Mouse (Mus musculus) thymus, postnatal 25 days (tissue): ENCODE measurements around the gene Eif3l.
A peak's percentile ranks its signal among the peaks of the same experiment; 100 is the strongest.

Experiments used
- DNase-seq: peaks from one replicate; pipeline ENCODE4 v3.0.0; 2022

The Eif3l gene

DNA sequence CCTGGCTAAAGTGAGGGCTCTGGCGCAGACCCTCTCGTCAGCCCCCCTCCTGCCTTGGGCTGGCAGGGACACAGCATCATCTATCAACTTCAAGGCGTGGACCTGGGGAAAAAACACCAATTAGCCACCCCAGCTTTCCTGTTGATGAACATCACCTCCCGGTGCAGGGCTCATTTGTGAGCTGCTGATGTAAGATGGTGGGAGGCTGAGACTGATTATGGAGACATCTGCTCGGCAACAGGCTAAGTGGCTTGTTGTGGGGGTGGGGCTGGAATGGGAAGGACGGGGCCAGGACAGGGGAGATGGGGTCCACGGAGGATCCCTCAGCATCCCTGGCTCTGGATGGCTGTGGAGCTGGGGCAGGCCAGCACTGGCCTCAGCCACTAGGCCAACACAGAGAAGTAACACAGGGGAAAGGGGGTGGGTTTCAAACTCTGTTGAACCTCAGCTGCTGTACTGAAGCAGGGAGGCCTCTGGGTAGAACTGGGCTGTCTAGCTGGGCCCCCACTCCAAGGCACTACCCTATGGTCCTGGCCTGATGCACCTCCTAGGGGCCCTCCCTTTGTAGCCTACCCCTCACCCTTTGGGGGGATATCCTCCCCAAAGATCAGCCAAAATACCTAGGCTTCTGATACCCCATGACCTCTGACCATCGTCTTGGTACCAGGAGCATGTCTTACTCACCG lies 24.7 kb upstream of the Eif3l start:
- no peak for DNase-seq

DNA sequence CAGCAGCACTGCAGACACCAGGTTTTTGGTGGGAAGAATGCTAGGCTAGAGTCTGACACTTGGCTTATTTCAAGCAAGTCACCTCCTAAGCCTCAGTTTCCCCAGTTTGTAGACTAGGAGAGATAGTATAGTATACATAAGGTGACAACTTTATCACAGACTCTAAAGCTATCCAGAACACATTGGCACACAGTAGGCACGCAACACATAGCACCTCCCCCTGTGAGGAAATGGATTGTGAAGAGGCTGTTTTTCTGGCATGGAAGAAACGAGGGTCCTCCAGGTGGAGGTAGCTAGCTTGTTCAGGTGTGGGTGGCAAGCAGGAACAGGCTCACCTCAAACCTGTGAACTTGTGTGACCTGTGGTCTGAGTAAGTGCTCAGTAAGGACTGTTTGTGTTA lies 24.0 kb upstream of the Eif3l start:
- no peak for DNase-seq

DNA sequence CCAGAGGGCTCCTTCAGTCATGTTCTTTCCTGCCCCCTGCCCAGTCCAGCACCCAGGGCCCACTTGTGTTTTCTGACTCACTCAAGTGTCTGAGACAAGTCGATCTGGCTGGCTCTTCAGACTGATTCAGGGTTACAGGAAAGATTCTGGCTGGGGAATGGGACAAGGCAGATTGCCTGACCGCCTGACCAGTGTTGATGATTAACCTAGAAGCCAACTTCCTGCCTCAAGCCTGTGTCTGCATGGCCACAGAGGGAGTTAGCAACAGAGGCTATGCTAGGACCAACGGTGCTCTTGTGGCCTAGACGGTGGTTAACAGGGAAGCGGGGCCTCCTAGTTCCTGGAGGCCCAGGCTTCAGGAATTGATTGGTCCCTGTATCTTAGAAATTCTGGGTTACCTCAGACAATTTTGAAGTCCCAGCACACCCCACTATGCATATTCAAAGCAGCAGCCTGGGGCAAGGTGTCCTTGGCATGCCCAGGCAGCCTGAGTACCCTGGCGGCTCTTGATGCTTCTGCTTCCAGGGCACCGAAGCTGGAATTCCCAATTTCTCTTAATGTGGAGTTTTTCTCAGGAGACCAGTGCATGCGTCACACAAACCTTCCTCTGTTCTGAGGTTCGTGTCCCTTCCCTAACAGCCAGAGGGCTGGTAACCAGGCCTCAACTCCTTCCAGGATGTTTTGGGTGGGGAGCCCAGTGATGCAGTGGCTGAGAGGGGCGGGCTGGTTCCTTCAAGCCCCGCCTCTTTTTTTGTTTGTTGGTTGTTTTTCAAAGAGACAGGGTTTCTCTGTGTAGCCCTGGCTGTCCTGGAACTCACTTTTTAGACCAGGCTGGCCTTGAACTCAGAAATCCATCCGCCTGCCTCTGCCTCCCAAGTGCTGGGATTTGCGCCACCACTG lies 23.3 kb upstream of the Eif3l start:
- no peak for DNase-seq

DNA sequence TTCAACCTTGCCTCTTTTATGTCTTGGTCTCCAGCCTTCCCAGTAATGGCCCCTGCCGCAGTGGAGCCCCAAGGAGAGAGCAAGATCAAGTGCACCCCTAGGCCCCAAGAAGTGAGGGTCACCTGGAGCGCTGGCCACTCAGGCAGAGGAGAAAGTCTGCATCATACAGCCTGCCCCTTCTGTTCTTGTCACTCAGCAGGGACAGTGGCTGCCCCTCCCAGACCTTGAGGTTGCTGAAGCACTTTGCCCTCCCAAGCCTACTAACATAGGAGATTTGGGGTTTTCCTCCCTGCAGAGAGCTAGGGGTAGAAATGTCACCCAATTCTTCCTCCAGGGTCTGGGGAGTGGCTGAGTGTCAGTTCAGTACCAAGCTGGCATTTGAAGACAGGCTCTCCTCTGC lies 22.6 kb upstream of the Eif3l start:
- no peak for DNase-seq

DNA sequence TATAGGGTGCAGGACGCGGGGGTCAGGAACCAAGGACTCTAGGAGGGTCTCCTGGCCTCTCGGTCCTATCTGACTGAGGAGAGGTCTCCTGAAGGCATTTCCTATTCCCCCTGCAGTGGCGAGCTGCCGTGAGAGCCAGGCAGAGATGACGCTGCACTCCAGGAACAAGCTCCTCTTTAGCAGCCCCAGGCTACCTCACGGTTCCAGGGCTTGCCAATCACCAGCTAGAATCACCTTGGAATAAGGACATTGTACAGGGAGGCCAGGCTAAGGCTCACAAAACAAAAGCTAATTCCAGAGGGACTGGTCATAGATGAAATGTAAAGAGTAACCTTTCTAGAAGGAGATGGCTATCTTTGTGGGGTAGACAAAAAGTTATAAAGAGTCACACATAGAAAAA lies 18.4 kb upstream of the Eif3l start:
- DNase-seq = no peak

DNA sequence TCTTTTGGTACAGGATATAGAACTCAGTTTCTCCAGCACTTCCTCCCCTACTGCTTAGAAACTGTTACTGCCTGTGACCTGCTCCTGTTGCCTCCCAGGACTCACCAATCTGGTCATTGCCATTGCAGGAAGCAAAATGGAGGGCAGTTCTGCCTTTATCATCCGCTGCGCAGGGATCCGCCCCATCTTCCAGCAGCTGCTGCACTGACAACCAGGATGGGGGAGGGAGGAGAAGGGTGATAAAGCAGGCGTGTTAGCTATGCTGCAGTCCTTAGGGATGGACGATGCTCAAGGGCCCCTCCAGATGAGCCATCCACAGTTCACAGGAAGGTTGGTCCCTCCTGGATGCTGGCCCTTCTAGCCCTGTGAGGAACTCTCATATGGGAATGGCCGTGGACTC lies 17.1 kb upstream of the Eif3l start:
- no peak for DNase-seq

DNA sequence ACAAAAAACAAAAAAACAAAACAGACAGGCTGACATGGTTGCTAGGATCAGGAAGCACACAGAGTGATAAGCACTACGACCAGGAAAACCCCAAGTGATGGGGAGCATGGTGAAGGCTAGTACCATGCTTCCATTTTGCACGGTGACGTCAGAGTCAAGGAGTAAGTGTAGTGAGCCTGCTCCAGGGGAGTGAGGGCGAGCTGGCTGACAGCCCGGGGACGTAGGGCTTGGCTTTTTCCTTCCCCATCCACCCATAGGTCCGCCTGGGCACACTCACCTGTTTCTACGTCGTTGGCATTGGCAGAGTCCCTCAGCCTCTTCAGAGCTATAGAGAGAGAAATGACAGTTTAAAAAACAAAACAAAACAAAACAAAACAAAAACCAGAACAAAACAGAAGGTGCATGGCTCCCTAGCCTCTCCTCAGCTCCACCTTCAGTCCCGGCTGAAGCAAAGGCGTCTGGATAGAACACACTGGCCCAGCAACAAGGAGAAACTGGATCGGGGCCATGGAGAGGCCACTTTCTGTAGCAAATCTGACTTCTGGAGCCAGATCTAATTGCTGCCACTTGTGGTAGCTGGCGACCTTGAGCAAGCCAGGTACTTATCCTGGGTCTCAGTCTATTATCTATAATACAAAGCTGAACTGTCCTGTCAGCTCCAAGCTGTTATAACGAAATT lies 14.0 kb upstream of the Eif3l start:
- no peak for DNase-seq

DNA sequence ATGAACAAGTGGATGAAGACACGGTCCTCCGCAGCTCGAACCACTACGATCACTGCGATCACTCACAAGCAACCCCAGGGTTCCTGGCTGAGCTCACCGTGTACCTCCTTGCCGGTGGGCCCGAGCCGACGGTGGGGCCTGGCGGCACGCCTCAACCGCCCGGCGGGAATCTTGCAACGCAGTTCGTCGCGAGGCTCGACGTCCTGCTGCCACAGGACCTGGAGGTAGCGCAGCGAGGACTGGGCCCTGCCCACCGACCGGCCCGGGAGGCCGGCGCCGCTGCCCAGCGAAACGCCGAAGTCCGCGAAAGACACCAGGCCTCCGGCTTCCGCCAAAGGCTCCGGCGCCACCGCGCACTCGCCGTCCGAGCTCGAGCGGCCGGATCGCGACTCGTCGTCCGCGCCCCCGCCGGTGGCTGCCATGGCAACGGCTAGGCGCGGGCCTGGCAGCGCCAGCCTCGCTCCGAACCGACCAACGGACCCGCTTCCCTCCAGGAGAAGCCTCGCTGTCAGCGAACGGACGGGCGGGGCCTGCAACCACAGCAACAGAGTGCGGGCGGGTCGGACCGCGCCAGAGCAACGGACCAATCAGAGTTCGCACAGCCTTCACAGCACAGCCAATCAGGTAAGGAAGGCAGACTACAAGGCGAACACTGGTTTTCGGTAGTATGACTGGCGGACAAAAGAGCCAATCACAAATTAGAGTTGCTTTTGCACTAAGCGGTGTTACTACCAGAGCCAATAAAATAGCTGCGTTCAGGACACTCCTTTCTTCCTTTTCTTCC lies 12.4 kb upstream of the Eif3l start, which contains the start of gene Ankrd54:
Ankrd54 (minus strand) TSS at position 518 of the 784 bp plus-strand sequence.
- peak; percentile 94 for DNase-seq

DNA sequence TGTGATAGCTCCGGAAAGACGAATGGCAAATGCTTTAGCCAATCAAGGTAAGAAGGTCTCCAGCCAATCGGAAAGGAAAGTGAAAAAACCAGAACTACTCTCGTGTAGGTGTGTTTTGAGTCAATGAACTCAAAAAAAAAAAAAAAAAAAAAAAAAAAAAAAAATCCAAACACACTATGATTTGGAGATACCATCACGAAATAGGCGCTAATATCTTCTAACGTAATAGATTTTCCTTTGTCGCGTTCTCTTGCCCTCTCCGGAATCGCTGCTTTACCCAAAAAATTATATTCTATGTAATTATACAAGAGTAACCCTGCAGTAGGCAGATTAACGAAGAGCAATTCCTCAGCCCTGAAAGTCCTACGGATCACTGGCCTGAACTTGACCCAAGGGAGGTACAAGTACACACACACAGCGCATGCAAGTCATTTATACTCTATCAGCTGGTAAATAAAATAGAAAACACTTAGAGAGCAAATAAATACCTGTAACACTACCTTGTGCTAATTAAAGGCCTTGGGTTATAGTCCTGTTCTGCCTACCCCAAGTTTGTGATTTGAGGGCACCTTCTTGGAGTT lies 11.7 kb upstream of the Eif3l start:
- DNase-seq = no peak

DNA sequence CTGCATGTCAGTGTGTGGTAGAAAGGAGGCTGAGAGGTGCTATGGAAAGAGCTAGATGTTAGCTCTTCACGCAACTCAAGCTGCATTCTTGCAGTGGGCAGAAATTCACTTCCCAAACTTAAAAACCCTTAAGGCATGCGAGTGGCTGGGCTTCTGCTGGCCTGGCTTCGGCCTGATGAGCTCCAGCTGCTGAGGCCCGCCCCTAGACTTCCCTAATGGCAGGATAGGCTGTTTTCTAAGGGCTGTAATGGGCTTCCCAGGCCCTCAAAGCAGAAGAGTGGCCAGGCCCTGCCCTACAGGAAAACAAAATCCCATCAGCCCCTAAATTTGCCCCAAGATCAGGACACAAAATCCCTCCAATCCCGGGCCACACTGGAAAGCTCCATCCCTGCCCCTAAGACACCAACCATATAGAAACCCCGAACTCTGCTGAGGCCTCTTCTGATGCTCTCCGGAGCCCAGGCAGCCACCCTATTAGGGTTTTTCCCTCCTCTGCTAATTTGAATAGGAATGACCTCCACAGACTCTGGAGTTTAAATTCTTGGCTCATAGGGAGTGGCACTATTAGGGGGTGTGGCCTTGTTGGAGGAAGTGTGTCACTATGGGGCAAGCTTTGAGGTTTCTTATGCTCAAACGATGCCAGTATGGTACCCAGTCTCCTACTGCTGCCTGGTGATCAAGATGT lies 9.8 kb upstream of the Eif3l start:
- DNase-seq = no peak

DNA sequence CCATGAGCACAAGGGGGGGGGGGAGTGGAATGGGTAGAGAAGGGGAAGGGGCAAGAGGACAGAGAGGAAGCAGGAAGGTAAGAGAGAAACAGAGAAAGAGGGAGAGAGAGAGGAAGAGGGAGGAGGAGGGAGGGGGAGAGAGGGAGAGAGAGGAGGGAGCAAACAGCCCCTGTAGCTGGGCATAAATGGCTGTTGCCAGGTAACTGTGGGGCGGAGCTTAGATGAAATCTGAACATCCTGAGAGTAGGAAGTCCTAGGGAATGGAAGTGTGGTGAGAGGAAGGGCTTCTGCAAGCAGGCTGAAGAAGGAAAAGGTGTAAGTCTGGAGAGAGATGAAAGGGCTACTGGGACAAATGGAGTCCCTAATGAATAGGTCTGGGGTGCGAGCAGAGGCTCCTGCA lies 8.7 kb upstream of the Eif3l start:
- no peak for DNase-seq

DNA sequence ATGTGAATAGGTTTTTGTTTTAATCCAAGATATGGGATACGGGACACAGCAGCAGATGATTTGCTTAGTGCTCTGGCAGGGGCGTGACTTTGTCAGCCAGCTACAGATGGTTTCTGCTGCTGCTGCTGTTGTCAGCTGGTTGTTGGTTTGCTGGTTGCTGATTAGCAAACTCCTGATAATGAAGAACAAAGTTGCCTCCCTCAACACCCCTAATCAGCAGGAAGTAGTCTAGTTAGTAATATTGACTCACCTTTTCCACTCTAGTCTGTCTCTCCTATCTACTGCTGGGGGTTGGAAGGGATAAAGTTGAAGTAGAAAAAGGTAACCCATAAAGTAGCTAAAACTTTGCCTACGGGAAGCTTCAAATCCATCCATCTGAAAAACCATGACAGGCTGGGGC lies 7.3 kb upstream of the Eif3l start:
- DNase-seq = no peak

DNA sequence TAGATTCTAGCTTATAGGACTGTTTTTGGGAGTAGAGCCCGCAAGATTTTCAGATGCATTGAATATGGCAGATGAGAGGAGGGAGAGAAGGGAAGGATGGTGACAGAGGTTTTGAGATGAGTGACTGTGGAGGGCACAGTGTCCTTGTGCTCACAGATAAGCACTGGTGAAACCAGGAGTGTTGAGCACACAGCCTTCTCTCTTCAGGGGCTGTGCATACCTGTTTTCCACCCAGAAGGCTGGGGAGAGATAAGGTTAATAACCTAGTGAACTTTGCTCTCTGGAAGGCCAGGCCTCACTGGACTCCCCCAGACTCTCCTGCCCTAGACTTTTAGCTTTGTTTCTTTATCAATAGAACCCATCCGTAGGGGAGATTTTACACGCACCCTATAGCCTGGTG lies 6.6 kb upstream of the Eif3l start:
- DNase-seq = no peak

DNA sequence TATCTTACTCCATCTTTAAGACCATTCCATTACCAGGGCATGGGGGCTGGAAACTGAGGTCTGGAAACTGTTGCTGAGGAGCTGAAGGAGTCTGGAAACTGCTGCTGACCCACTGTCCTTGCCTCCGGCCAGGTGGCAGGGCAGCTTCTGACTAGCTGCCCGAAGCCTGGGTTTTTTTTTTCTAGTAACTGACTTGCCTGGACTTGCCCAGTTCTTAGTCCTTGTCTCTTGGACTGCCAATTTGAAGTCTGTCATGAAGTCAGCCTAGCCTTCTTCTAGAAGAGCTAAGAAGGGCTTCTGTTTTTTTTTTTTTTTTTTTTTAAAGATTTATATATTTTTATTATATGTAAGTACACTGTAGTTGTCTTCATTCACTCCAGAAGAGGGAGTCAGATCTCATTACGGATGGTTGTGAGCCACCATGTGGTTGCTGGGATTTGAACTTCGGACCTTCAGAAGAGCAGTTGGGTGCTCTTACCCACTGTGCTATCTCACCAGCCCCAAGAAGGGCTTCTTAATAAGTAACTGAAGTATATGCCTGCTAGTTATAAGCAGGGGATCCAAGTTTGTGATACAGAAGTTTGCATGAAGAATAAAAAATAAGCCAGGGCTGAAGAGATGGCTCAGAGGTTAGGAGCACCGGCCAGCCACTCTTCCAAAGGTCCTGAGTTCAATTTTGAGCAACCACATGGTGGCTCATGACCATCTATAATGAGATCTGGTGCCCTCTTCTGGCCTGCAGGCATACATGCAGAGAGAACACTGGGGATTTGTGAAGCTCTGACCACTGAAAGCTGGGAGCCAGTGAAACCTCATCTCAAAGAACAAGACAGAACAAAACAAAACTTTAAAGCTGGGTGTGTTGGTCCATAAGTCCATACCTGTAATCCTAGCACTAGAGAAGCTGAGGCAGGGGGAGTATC lies 3.6 kb upstream of the Eif3l start:
- peak; percentile 28 for DNase-seq

DNA sequence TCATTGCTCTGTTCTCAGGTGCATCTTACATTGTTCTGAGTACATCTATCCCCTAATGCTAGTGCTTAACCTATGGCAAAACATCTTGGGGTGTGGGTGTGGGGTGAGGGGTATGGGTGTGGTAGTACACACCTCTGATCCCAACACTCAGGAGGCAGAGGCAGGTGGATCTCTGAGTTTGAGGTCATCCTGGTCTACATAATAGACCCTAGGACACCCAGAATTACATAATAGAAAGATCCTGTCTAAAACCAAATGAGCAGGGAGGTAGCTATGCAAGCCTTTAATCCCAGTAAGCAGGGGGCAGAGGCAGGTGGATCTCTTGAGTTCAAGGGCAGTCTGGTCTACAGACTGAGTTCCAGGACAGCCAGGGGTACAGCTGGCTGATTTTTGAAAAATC lies 1.2 kb upstream of the Eif3l start:
- no peak for DNase-seq

DNA sequence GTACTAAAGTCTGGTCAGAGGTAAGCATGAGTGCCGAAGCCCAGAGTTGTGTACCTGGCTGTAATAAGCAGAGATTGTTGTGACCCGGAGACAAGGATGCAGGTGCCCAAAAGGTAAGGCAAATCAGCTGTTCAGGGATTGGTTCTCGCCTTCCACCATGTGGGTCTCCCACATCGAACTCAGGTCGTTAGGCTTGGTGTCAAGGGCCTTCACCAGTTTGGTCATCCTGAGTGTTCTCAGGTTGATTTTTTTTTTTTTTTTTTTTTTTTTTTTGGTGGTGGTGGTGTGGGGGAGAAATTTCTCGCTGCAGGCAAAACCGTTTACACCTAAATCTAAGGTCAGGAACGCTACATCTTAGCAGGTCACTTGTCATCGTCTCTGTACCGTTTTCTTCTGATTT lies 533 bp upstream of the Eif3l start:
- DNase-seq = no peak

DNA sequence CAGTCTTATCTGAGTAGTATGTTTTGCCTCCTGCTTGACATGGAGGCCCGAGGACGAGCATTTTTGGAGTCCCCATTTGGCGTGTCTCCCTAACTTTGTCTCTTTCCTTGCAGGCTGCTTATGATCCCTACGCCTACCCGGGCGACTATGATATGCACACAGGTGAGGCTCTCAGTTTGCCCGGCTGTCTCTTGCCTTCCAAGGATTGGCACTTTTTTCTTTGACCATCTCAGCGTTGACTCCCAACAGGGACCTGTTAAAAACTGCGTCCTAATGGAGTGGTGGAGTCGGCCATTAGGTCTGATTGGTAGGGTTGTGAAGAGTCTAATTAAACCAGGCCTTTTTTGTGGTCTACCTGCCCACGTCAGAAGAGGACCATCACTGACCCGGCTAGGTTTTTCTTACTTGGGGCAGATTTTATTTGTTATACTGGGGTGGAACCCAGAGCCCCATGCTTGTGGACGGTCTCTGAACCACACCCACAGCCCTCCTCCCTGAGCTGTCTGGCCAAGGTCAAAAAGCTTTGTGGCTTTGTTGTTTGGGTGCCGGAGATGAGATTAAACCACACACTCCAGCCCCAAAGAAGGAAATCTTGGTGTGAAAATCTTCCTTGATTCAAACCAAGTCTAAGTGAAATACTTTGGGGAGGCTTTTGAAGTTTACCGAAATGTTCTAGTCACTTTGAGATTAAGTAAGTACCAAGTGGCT lies 833 bp downstream of the Eif3l start:
- DNase-seq = no peak

DNA sequence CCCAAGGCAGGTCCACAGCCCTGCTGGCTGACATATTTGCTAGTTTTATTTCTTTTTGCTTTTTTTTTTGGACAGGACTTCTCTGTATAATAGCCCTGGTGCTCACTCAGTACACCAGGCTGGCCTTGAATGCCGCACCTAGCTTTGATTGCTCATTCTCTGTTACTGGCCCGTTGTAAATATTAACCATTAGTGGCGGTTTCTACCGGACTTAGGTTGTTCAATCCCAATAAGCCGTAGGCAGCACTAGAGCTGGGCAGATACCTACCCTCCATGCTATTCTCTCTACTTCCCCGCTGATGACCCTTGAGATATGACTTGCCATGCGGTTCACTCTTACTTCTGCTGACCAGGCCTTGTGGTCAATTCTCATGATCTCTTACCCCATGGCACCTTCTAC lies 4.6 kb downstream of the Eif3l start:
- no peak for DNase-seq

DNA sequence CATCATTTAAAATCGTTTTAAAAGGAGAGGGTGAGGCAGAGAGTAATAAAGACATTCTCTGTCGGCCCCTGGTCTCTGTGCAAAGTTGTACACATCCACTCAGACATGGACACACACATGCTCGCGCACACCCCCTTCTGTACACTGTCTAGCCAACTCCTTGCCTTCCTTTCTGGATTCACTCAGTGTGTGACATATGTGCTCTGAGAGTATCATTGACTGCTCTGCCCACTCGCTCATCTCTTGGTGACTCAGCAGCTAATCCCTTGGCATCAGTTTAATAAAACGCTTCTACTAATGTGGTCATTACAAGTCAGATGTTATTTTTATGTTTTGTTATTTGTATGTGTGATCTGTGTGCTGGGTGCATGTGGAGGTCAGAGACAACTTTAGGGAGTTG lies 17.3 kb downstream of the Eif3l start:
- no peak for DNase-seq
